Mouse (Mus musculus): ENCODE measurements around the gene Hmcn2. TPM values are rescaled to one million over a fixed set of nuclear protein-coding genes. Genes with fewer than 3 reads are reported as not detected.

Hmcn2 gene
- polyA plus RNA-seq, 1 experiment from 2014 or later: 0.47 TPM

- H3K36me3 ChIP-seq: no peaks in the 10 kb centered on the region
- no peak overlapping the region for H3K27ac ChIP-seq (replicated peaks)
- no peaks in the 10 kb centered on the region for H3K9me3 ChIP-seq (replicated peaks)
- no peak overlapping the region for H3K4me2 ChIP-seq (replicated peaks)
- ATAC-seq (ENCODE audit: insufficient number of reproducible peaks, low FRiP score, low TSS enrichment, low read depth): no peak
- H3K4me3 ChIP-seq (replicated peaks): no peak overlapping the region
- H3K9ac ChIP-seq: no peak overlapping the region
- H3K4me1 ChIP-seq: peaks cover 44% of the 10 kb centered on the region
- H3K27me3 ChIP-seq: no peaks in the 10 kb centered on the region
- 46% methylated on average over 4 of the region's 4 CpGs for WGBS
Observed at GRCm38 (mm10) chr2:31446036-31446435, 131.8 kb downstream of the Hmcn2 start.

GRCm38 (mm10) chr2:31446456-31446855, 132.2 kb downstream of the Hmcn2 start:
- Histone ChIP-seq H3K9ac (no peak overlapping the region), H3K27ac (replicated peaks) (no peak overlapping the region), H3K4me2 (replicated peaks) (no peak overlapping the region), H3K9me3 (replicated peaks) (no peaks in the 10 kb centered on the region), H3K27me3 (no peaks in the 10 kb centered on the region), H3K4me1 (peaks cover 47% of the 10 kb centered on the region), H3K36me3 (no peaks in the 10 kb centered on the region), H3K4me3 (replicated peaks) (no peak overlapping the region)
- WGBS: 53% methylated on average over 4 of the region's 4 CpGs
- ATAC-seq (ENCODE audit: insufficient number of reproducible peaks, low FRiP score, low TSS enrichment, low read depth): no peak

- Histone ChIP-seq H3K9ac (no peak overlapping the region), H3K36me3 (no peaks in the 10 kb centered on the region), H3K27me3 (no peaks in the 10 kb centered on the region), H3K4me3 (replicated peaks) (no peak overlapping the region), H3K27ac (replicated peaks) (no peak overlapping the region), H3K4me1 (peaks cover 53% of the 10 kb centered on the region), H3K9me3 (replicated peaks) (no peaks in the 10 kb centered on the region), H3K4me2 (replicated peaks) (no peak overlapping the region)
- 72% methylated on average over 2 of the region's 2 CpGs for WGBS
- ATAC-seq (ENCODE audit: insufficient number of reproducible peaks, low FRiP score, low TSS enrichment, low read depth): no peak
Observed at GRCm38 (mm10) chr2:31447536-31447935, 133.3 kb downstream of the Hmcn2 start.

- Histone ChIP-seq H3K36me3 (no peaks in the 10 kb centered on the region), H3K9ac (no peak overlapping the region), H3K4me3 (replicated peaks) (no peak overlapping the region), H3K9me3 (replicated peaks) (no peaks in the 10 kb centered on the region), H3K27me3 (no peaks in the 10 kb centered on the region), H3K4me1 (peaks cover 55% of the 10 kb centered on the region), H3K4me2 (replicated peaks) (no peak overlapping the region), H3K27ac (replicated peaks) (peak overlapping the region; percentile 44)
- no peak for ATAC-seq (ENCODE audit: insufficient number of reproducible peaks, low FRiP score, low TSS enrichment, low read depth)
- 37% methylated on average over 3 of the region's 3 CpGs for WGBS
Observed at GRCm38 (mm10) chr2:31448756-31449440, 134.7 kb downstream of the Hmcn2 start.

- peak overlapping the region; percentile 44; the same call in 1 of the 2 replicates for H3K27ac ChIP-seq (replicated peaks)
- no peaks in the 10 kb centered on the region for H3K36me3 ChIP-seq
- no peaks in the 10 kb centered on the region for H3K27me3 ChIP-seq
- H3K4me1 ChIP-seq: peaks cover 60% of the 10 kb centered on the region
- 28% methylated on average over 4 of the region's 4 CpGs for WGBS
- no peak overlapping the region for H3K4me2 ChIP-seq (replicated peaks)
- no peak overlapping the region for H3K9ac ChIP-seq
- no peak overlapping the region for H3K4me3 ChIP-seq (replicated peaks)
- H3K9me3 ChIP-seq (replicated peaks): no peaks in the 10 kb centered on the region
- ATAC-seq (ENCODE audit: insufficient number of reproducible peaks, low FRiP score, low TSS enrichment, low read depth): peak; percentile 74
Observed at GRCm38 (mm10) chr2:31449441-31449815, 135.2 kb downstream of the Hmcn2 start.

- Histone ChIP-seq H3K27me3 (no peaks in the 10 kb centered on the region), H3K9ac (no peak overlapping the region)
- 91% methylated on average over 4 of the region's 4 CpGs for WGBS
Observed at GRCm38 (mm10) chr2:31449902-31450301, 135.7 kb downstream of the Hmcn2 start.

GRCm38 (mm10) chr2:31450661-31451060, 136.4 kb downstream of the Hmcn2 start:
- Histone ChIP-seq H3K4me1 (peaks cover 68% of the 10 kb centered on the region), H3K4me3 (replicated peaks) (no peak overlapping the region), H3K27ac (replicated peaks) (no peak overlapping the region), H3K9me3 (replicated peaks) (no peaks in the 10 kb centered on the region), H3K9ac (no peak overlapping the region), H3K4me2 (replicated peaks) (no peak overlapping the region), H3K27me3 (no peaks in the 10 kb centered on the region), H3K36me3 (no peaks in the 10 kb centered on the region)
- WGBS: 47% methylated on average over 3 of the region's 3 CpGs
- no peak for ATAC-seq (ENCODE audit: insufficient number of reproducible peaks, low FRiP score, low TSS enrichment, low read depth)

More at GRCm38 (mm10) chr2:31449902-31450301, 135.7 kb downstream of the Hmcn2 start:
- Histone ChIP-seq H3K4me3 (replicated peaks) (no peak overlapping the region), H3K9me3 (replicated peaks) (no peaks in the 10 kb centered on the region), H3K27ac (replicated peaks) (no peak overlapping the region), H3K4me1 (peaks cover 65% of the 10 kb centered on the region), H3K36me3 (no peaks in the 10 kb centered on the region), H3K4me2 (replicated peaks) (no peak overlapping the region)
- ATAC-seq (ENCODE audit: insufficient number of reproducible peaks, low FRiP score, low TSS enrichment, low read depth): no peak

- Histone ChIP-seq H3K27ac (replicated peaks) (peak overlapping the region; percentile 23; the same call in 1 of the 2 replicates), H3K9ac (no peak overlapping the region), H3K36me3 (no peaks in the 10 kb centered on the region), H3K27me3 (no peaks in the 10 kb centered on the region), H3K4me2 (replicated peaks) (no peak overlapping the region), H3K9me3 (replicated peaks) (no peaks in the 10 kb centered on the region), H3K4me1 (peaks cover 62% of the 10 kb centered on the region), H3K4me3 (replicated peaks) (no peak overlapping the region)
- ATAC-seq (ENCODE audit: insufficient number of reproducible peaks, low FRiP score, low TSS enrichment, low read depth): no peak
- WGBS: 32% methylated on average over 1 of the region's 1 CpGs
Observed at GRCm38 (mm10) chr2:31451530-31451929, 137.3 kb downstream of the Hmcn2 start.

GRCm38 (mm10) chr2:31453011-31453410, 138.8 kb downstream of the Hmcn2 start:
- ATAC-seq (ENCODE audit: insufficient number of reproducible peaks, low FRiP score, low TSS enrichment, low read depth): no peak
- Histone ChIP-seq H3K4me3 (replicated peaks) (no peak overlapping the region), H3K9me3 (replicated peaks) (no peaks in the 10 kb centered on the region), H3K9ac (no peak overlapping the region), H3K36me3 (no peaks in the 10 kb centered on the region), H3K4me2 (replicated peaks) (no peak overlapping the region), H3K4me1 (peaks cover 62% of the 10 kb centered on the region), H3K27ac (replicated peaks) (peak overlapping the region; percentile 78), H3K27me3 (0 out of 2 replicates have a peak, but pooled peaks cover 3% of the 10 kb centered on the region)
- 85% methylated on average over 13 of the region's 13 CpGs for WGBS

- H3K9ac ChIP-seq: no peak overlapping the region
- H3K4me2 ChIP-seq (replicated peaks): no peak overlapping the region
- H3K4me3 ChIP-seq (replicated peaks): no peak overlapping the region
- H3K36me3 ChIP-seq: no peaks in the 10 kb centered on the region
- H3K27me3 ChIP-seq: peaks cover 7% of the 10 kb centered on the region; the same call in 1 of the 2 replicates
- peaks cover 62% of the 10 kb centered on the region for H3K4me1 ChIP-seq
- no peaks in the 10 kb centered on the region for H3K9me3 ChIP-seq (replicated peaks)
- H3K27ac ChIP-seq (replicated peaks): peak overlapping the region; percentile 78
- 35% methylated on average over 11 of the region's 11 CpGs for WGBS
- ATAC-seq (ENCODE audit: insufficient number of reproducible peaks, low FRiP score, low TSS enrichment, low read depth): 0 out of 2 replicates have a peak, but pooled peaks have one; percentile 0
Observed at GRCm38 (mm10) chr2:31453559-31454177, 139.5 kb downstream of the Hmcn2 start.

GRCm38 (mm10) chr2:31454280-31454679, 140.1 kb downstream of the Hmcn2 start:
- peaks cover 61% of the 10 kb centered on the region for H3K4me1 ChIP-seq
- H3K27me3 ChIP-seq: peaks cover 9% of the 10 kb centered on the region; the same call in 1 of the 2 replicates
- H3K27ac ChIP-seq (replicated peaks): peak overlapping the region; percentile 78
- H3K9ac ChIP-seq: no peak overlapping the region
- 32% methylated on average over 8 of the region's 8 CpGs for WGBS
- H3K36me3 ChIP-seq: no peaks in the 10 kb centered on the region
- H3K4me2 ChIP-seq (replicated peaks): no peak overlapping the region
- no peak for ATAC-seq (ENCODE audit: insufficient number of reproducible peaks, low FRiP score, low TSS enrichment, low read depth)
- no peak overlapping the region for H3K4me3 ChIP-seq (replicated peaks)
- H3K9me3 ChIP-seq (replicated peaks): no peaks in the 10 kb centered on the region
